Mouse (Mus musculus) lung, postnatal 0 days (tissue): ENCODE measurements around the gene Rab11fip4.

Experiments used
- CTCF ChIP-seq: IDR thresholded peaks from 2 replicates; pipeline ENCODE4 v1.5.1; 2016; ENCODE audit warnings: antibody characterized with exemption, mild to moderate bottlenecking
- EP300 ChIP-seq: IDR thresholded peaks from 2 replicates; pipeline ENCODE4 v1.6.1; 2016; ENCODE audit warnings: antibody characterized with exemption, mild to moderate bottlenecking, control low read depth

DNA sequence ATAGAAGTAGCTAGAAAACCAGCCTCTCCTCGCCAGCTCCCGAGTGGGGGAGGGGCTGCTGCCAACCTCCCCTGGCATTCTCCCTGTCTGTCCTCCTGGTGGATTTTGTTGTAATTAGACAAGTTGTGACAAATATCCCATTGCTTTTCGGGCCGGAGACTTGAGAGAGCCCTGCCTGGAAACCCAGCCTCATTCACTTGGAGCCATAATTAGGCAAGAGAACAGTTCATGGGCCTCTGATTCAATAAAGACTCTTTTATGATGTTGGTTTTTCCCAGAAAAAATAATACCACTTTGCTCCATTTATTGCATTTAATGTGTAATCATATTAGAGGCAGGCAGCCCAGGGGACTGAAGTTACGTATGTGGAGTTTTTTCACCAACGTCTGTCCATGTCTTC is 127.2 kb downstream of the Rab11fip4 start:
- no peak for TF ChIP-seq CTCF
- TF ChIP-seq EP300, result no peak
